Mouse (Mus musculus) cerebellum, postnatal 4 days (tissue): ENCODE results near the gene Hist2h4.

Experiments used
- DNase-seq, 2 experiments: peaks; one replicate each; pipeline ENCODE4 v3.0.0; 2022; ENCODE audit warnings: low spot score in 2 of 2, mixed read lengths in 1 of 2

The Hist2h4 gene

GRCm38 (mm10) chr3:96269511-96270474 is 6.7 kb upstream of the Hist2h4 start, which contains the start of gene Hist2h2bb:
Gene Hist2h2bb (plus strand): TSS chr3:96269752.
- DNase-seq, result peak; percentile 52 to 82

GRCm38 (mm10) chr3:96268776-96269378 is 5.8 kb upstream of the Hist2h4 start:
- DNase-seq, result peak in 1 of 2 experiments; percentile 22

GRCm38 (mm10) chr3:96268051-96268775 is 5.1 kb upstream of the Hist2h4 start, which contains the start of gene Hist2h3b:
Gene Hist2h3b (plus strand): TSS chr3:96268654.
- DNase-seq, result peak; percentile 58 to 77

- DNase-seq, result no peak
Measured at GRCm38 (mm10) chr3:96267541-96267940, 4.4 kb upstream of the Hist2h4 start.

GRCm38 (mm10) chr3:96266132-96266710 is 3.1 kb upstream of the Hist2h4 start:
- no peak for DNase-seq

- DNase-seq, result no peak
Measured at GRCm38 (mm10) chr3:96264404-96264949, 1.4 kb upstream of the Hist2h4 start.

GRCm38 (mm10) chr3:96263558-96264403 is 670 bp upstream of the Hist2h4 start:
- peak in 1 of 2 experiments; percentile 39 for DNase-seq

- peak in 1 of 2 experiments; percentile 66 for DNase-seq
Measured at GRCm38 (mm10) chr3:96262216-96262875, 765 bp downstream of the Hist2h4 start.

GRCm38 (mm10) chr3:96261623-96262022 is 1.5 kb downstream of the Hist2h4 start:
- DNase-seq, result no peak

- no peak for DNase-seq
Measured at GRCm38 (mm10) chr3:96260220-96260619, 2.9 kb downstream of the Hist2h4 start.

- no peak for DNase-seq
Measured at GRCm38 (mm10) chr3:96257190-96257589, 5.9 kb downstream of the Hist2h4 start.

GRCm38 (mm10) chr3:96255926-96256593 is 7.1 kb downstream of the Hist2h4 start:
- no peak for DNase-seq

GRCm38 (mm10) chr3:96254683-96255355 is 8.3 kb downstream of the Hist2h4 start:
- peak in 1 of 2 experiments; percentile 27 for DNase-seq

GRCm38 (mm10) chr3:96251787-96252186 is 11.3 kb downstream of the Hist2h4 start:
- DNase-seq, result no peak

- DNase-seq, result no peak
Measured at GRCm38 (mm10) chr3:96250890-96251289, 12.2 kb downstream of the Hist2h4 start.

GRCm38 (mm10) chr3:96249034-96249345 is 14.1 kb downstream of the Hist2h4 start:
- DNase-seq, result no peak

GRCm38 (mm10) chr3:96248141-96249033 is 14.7 kb downstream of the Hist2h4 start:
- DNase-seq, result no peak
